Mouse (Mus musculus): Measurements from ENCODE around the gene Zbtb20.

Gene Zbtb20

DNA sequence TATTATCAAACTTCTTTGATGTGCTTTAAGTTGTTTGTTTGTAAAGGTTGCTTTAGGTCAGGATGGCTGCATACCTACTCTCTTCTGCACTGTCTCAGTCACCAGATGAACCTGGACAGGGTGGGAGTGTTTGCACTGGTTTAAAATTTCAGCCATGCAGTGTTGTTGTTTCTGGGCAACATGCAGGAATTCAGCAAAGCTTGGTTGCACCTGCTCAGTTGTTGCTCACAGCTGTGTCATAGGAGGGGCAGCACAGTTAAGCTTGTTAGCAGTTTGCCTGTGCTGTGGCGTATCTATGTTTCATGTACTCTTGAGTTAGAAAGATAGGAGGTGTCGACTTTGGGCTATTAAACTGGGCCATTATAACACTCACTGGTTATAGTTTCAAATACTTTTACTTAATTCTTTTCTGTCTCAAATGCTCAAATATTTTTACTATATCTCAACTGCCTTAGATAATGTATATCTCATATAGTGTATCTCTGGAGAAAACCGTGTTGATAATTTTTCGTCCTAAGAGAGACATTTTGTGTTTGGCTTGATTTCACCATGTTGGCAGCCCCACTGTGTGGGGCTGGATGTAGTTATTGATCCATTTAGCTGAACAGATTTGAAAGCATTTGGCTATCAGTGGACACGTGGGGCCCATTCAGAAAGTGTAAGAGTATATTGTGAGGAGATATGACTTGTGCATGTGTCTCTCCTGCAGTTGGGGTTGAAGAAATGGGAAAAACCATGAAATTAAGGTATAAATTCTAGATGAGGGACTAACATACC is 197.3 kb downstream of the Zbtb20 start:
- no peak for DNase-seq (ENCODE audit: low read depth, low spot score)

GRCm38 (mm10) chr16:43080403-43080802 is 204.7 kb downstream of the Zbtb20 start:
- no peak for DNase-seq (ENCODE audit: low read depth, low spot score)

- DNase-seq (ENCODE audit: low read depth, low spot score): no peak
Measured at GRCm38 (mm10) chr16:43080923-43081702, 205.4 kb downstream of the Zbtb20 start.

DNA sequence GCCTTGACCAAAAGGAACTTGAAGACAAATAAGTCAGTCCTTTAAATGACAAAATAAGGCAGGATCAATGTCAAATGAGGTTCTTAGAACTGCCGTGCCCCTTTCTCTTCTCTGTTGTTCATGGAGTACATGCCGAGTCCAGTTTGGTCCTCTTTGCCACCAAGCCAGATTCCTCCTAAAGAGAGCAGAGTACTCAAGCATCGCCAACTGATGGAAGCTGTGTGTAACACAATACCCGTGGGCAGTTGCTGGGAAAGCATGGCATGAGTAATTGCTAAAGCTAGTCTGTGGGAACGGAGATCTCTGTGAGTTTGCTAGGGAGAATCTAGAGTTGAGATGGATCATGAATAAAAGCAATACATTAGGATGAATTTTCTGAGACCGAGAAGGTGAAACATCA is 206.3 kb downstream of the Zbtb20 start:
- DNase-seq (ENCODE audit: low read depth, low spot score): no peak

DNA sequence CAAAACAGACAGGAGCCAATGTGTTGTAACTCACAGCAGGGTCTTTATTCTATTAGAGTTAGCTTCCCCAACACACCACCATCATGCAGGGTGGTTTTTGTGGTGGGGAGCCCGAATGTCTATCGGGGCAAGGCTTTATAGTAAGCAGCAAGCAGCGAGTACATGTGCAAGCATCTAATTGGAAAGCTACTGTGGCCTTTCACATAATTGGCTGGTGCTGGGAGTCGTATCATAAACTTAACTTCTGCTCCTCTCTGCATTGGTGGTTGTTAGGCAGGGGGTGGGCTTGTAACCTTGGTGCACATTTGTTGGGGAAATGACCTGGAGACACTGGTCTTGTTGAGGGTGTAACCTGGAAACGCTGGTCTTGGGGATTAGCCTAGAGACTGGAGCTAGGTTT is 207.1 kb downstream of the Zbtb20 start:
- no peak for DNase-seq (ENCODE audit: low read depth, low spot score)

GRCm38 (mm10) chr16:43090188-43090587 is 214.5 kb downstream of the Zbtb20 start:
- no peak for DNase-seq (ENCODE audit: low read depth, low spot score)

- no peak for DNase-seq (ENCODE audit: low read depth, low spot score)
Measured at GRCm38 (mm10) chr16:43094161-43094560, 218.5 kb downstream of the Zbtb20 start.

DNA sequence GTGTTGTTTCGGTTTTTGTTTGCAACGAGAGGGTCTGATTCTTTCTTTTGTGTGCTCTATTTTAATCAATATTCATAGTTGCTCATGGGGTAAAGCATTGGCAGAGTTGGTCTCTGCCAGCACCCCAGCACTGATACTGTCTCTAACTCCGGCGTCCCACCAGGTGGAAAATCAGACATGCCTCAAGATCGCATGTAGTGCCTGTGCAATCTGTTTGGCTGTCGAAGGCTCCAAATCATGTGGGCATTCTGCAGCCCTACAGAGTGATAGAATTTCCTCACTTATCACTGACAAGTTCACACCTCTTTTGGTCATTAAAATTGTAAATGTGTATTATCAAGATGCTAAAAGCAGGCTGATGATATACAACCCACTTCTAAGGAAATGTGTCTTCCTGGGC is 219.1 kb downstream of the Zbtb20 start:
- DNase-seq (ENCODE audit: low read depth, low spot score): no peak

DNA sequence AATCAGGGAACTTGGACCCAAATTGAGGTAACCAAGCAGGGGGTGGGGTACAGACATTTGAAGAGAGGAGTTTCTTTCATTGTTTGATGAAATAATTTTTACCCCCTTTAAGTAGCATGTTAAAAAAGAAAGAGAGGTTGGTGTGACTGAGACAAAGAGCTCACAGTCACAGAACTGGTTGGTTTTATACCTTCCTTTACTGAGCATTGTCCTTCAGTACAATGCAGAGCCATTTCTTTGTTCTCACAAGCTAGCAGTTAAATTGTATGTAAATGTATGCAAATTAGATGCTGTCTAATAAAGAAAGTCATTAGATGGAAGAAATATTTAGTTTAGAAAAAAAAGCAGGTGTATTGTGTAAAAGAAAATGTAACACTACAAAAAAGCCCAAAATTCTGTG is 220.4 kb downstream of the Zbtb20 start:
- DNase-seq (ENCODE audit: low read depth, low spot score): no peak

- DNase-seq (ENCODE audit: low read depth, low spot score): no peak
Measured at GRCm38 (mm10) chr16:43098153-43098552, 222.5 kb downstream of the Zbtb20 start.

DNA sequence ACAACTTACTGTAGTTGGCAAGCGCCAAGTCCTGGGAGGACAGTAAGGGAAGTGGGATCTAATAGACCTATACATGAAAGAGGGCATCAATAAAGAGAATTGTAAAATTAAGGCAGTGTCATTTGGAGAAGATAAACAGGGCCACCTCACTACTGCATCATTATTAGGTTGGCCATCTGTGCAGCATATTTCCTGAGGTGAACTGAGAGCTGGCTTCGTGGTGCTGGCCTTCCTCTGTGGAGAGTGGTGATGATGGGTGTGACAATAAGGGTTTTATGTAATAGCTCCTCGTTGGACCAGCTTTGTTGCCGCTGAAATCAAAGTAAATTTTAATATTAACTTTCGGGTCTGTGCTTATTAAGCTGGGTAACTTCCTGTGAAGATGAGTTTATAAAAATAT is 223.0 kb downstream of the Zbtb20 start:
- DNase-seq (ENCODE audit: low read depth, low spot score): no peak

DNA sequence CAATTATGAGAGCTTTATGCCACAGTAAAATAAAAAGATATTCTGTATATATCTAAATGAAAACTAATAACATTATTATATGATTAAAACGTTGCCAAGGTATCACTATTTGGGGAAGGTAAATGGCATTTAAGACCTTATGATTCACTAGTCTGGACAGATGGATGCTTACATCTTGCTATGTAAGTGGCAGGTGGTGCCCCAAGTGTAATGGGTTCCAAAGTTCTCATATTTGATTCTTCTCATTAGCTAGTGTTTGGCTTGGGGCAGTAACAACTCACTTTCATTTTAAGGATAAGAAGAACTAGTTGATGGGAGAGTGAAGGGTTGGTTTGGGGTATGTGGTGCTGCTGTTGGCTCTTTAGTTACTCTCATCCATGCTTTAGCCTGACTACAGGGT is 235.6 kb downstream of the Zbtb20 start:
- DNase-seq (ENCODE audit: low read depth, low spot score): no peak

GRCm38 (mm10) chr16:43113968-43114367 is 238.3 kb downstream of the Zbtb20 start:
- DNase-seq (ENCODE audit: low read depth, low spot score): peak; percentile 8

GRCm38 (mm10) chr16:43129966-43130365 is 254.3 kb downstream of the Zbtb20 start:
- DNase-seq (ENCODE audit: low read depth, low spot score): no peak

- no peak for DNase-seq (ENCODE audit: low read depth, low spot score)
Measured at GRCm38 (mm10) chr16:43130583-43130982, 254.9 kb downstream of the Zbtb20 start.

DNA sequence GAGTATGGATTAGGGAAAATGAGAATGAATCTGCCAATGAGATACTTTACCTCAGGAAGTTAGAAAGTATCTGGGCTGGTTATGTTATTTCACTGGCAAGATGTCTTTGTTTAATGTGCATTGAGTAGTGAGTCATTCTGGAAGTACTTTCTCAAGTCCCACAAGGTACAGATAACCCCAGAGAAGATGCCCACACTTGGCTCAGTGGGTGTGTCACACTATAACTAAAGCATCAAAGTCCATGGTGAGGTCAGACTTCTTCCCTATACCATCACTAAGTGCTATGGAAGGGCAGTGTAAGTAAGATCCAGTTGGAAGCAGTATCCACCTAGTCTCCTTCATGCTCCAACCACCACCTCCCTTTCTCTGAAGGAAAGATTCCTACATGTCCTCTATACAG is 255.4 kb downstream of the Zbtb20 start:
- DNase-seq (ENCODE audit: low read depth, low spot score): no peak

GRCm38 (mm10) chr16:43168506-43168905 is 292.8 kb downstream of the Zbtb20 start:
- DNase-seq (ENCODE audit: low read depth, low spot score): peak; percentile 58

DNA sequence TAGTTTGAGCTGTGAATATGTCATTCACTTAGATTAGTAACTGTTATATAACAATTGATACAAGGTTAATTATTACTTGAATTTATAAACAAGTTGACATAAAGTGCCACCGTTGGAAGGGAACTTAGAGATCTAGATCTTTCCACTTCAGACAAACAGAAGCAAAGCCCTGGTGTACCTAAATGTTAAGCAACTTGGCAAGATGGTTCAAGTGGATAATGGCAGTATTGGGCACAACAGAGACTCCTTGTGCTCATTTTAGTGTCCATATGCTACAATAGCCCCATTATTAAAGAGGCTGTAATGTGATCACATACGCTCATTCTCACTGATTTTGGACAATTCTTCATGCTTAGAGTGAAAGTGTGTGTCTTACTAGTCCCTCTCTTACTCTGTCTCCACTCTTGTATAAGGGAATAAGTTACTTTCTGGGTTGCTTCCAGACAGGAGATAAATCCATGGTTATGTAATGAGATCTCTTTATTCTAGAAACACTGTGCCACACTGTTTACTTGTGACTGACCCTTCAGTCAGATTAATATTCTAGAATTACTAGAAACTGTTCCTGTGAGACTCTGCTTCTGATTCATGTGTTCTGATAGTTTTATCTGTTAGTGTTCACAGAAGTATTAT is 293.7 kb downstream of the Zbtb20 start:
- DNase-seq (ENCODE audit: low read depth, low spot score): no peak

DNA sequence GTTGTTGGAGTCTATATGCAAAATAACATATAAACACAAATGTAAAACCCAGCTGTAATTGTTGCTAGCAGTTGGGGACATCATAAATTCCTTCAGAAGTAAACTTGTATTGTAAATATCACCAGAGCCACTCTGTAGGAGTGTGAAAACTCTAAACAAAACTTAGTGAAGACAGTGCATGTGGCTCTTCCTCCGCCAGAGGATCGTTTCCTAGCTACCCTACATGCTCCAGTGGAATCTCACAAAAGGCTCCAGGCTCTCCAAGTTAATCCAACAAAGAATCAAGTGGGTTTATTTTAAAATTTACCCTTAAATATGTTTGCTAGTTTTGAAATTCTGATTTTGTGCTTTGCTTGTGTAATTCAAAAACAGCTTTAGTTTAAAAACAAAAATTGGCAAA is 296.5 kb downstream of the Zbtb20 start:
- no peak for DNase-seq (ENCODE audit: low read depth, low spot score)

GRCm38 (mm10) chr16:43172912-43173311 is 297.2 kb downstream of the Zbtb20 start:
- DNase-seq (ENCODE audit: low read depth, low spot score): no peak

DNA sequence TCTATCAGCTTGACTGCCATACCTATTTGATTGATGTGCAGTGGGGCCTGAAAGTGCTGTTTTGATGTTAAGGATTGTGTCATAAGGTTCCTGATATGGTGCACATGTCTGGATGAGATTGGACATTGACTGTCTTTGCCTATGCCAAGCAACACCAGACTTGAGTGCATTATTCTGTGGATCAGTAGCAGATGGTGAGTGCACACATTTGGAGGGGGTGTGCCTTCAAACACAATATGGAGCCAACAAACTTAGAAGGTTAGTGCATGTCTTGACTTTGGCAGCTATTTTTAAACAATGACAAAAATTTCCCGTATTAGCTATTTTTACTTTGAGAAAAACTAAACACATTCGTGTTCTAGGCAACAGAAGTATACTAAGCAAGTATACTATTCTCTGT is 299.1 kb downstream of the Zbtb20 start:
- no peak for DNase-seq (ENCODE audit: low read depth, low spot score)

GRCm38 (mm10) chr16:43181038-43181437 is 305.4 kb downstream of the Zbtb20 start:
- DNase-seq (ENCODE audit: low read depth, low spot score): no peak

DNA sequence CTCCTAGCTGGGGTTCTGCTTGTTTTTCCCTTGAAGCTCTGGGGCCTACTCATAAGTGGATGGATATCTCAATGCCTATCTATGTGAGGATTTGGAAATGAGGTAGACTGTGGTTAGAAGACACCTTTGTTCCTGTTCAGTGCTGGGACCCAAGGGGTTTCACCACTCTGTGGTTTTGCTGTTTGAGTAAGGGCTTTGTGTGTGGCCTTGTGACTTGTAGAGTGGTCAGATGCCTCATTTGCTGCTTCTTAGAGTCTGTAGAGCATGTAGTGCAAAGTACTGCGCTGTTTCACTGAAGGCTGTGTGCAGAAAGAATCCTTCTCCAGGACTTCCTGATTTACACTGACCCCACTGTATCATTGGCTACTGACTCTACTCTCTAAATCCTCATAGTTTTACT is 314.7 kb downstream of the Zbtb20 start:
- no peak for DNase-seq (ENCODE audit: low read depth, low spot score)

Measured in ES-CJ7 (cell line).